Mouse (Mus musculus) limb, embryonic 15.5 days (tissue): ENCODE data around the gene Slc34a3. TPM values are rescaled to one million over a fixed set of nuclear protein-coding genes. Genes with fewer than 3 reads are reported as not detected.

Experiments used
- ATAC-seq: fragments of 200-750 bp; cut with Nextera tagmentation; 2 replicates; pipeline ENCODE4 v1.8.0; 2017; ENCODE audit warnings: low read depth, moderate TSS enrichment; ENCODE audit not compliant: insufficient number of reproducible peaks, low FRiP score, low TSS enrichment
- H3K27ac ChIP-seq: fragments of 300-500 bp; sonication (generic); 2 replicates; pipeline ENCODE4 v1.5.1; 2015; ENCODE audit warnings: moderate library complexity, mild to moderate bottlenecking, inconsistent platforms
- H3K27me3 ChIP-seq: fragments of 300-500 bp; sonication (generic); 2 replicates; pipeline ENCODE4 v1.6.1; 2015; ENCODE audit warnings: inconsistent platforms
- H3K36me3 ChIP-seq: fragments of 300-500 bp; sonication (generic); 2 replicates; pipeline ENCODE4 v1.6.1; 2015; ENCODE audit warnings: inconsistent platforms
- H3K4me1 ChIP-seq: fragments of 300-500 bp; sonication (generic); 2 replicates; pipeline ENCODE4 v1.6.1; 2015; ENCODE audit warnings: inconsistent platforms
- H3K4me2 ChIP-seq: fragments of 300-500 bp; sonication (generic); 2 replicates; pipeline ENCODE4 v1.6.1; 2015; ENCODE audit warnings: mild to moderate bottlenecking, inconsistent platforms
- H3K4me3 ChIP-seq: fragments of 300-500 bp; sonication (generic); 2 replicates; pipeline ENCODE4 v1.5.1; 2015; ENCODE audit warnings: mild to moderate bottlenecking, inconsistent platforms
- H3K9ac ChIP-seq: fragments of 300-500 bp; sonication (generic); 2 replicates; pipeline ENCODE4 v1.6.1; 2015; ENCODE audit warnings: inconsistent platforms
- H3K9me3 ChIP-seq: fragments of 300-500 bp; sonication (generic); 2 replicates; pipeline ENCODE4 v1.6.1; 2016; ENCODE audit warnings: inconsistent platforms
- WGBS: fragments of 180-500 bp; shearing (Covaris S2); methylation state at CpG from one replicate; pipeline ENCODE4 v1.1.7; 2015; 5-methylcytosine and 5-hydroxymethylcytosine counted together
- polyA plus RNA-seq: library from polyadenylated mRNA; unstranded; fragments of >200 nt; fragmentation: Nextera tagmentation; extraction: Ambion mirVana; gene quantifications from 2 replicates; pipeline ENCODE4 v1.2.1, GENCODE M21; 2015

Gene Slc34a3
- polyA plus RNA-seq, 1 experiment from 2014 or later: not detected

DNA sequence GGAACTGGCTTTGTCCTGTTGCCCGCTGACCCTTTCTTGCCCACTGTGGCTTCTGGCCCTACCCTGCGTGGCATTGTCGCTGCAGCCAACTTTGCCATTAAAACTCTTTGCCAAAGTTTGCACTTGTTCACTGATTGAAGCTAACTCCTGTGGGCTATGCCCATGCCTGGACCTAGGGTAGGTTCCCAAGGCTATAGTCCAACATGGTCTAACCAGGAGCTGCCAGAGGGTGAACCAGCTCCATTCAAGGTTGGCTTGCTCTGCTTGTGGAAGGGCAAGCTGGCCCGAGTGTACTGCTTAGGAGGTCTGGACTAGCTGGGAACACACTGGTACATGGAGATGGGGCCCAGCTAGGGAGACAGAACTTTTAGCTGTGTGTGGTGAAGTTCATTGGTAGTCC, 10.0 kb upstream of the Slc34a3 start:
- H3K27me3 ChIP-seq: peaks cover 35% of the 10 kb centered on the region
- 84% methylated on average over 4 of the region's 4 CpGs for WGBS
- H3K27ac ChIP-seq: no peak overlapping the region
- H3K4me3 ChIP-seq: no peak overlapping the region
- ATAC-seq: no peak
- no peak overlapping the region for H3K4me2 ChIP-seq
- H3K4me1 ChIP-seq: peaks cover 28% of the 10 kb centered on the region
- no peaks in the 10 kb centered on the region for H3K9me3 ChIP-seq
- no peak overlapping the region for H3K9ac ChIP-seq
- H3K36me3 ChIP-seq: peaks cover 29% of the 10 kb centered on the region

DNA sequence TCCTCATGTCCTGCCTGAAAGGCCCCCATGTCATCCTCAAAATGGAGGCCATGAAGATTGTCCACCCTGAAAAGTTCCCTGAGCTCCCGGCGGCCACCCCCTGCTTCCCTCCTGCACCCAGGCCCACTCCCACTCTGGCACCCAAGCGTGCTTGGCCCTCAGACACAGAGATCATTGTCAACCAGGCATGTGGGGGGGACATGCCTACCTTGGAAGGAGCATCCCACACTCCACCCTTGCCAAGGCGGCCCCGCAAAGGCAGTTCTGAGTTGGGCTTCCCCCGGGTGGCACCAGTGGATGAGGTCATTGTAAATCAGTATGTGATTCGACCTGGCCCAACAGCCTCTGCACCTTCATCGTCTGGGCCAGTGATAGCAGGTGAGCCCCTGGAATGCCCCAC, 9.2 kb upstream of the Slc34a3 start:
- H3K4me1 ChIP-seq: peaks cover 28% of the 10 kb centered on the region
- no peak overlapping the region for H3K4me2 ChIP-seq
- WGBS: 75% methylated on average over 8 of the region's 8 CpGs
- no peaks in the 10 kb centered on the region for H3K9me3 ChIP-seq
- H3K4me3 ChIP-seq: no peak overlapping the region
- H3K36me3 ChIP-seq: peaks cover 21% of the 10 kb centered on the region
- H3K27ac ChIP-seq: no peak overlapping the region
- no peak for ATAC-seq
- no peak overlapping the region for H3K9ac ChIP-seq
- H3K27me3 ChIP-seq: peaks cover 35% of the 10 kb centered on the region

DNA sequence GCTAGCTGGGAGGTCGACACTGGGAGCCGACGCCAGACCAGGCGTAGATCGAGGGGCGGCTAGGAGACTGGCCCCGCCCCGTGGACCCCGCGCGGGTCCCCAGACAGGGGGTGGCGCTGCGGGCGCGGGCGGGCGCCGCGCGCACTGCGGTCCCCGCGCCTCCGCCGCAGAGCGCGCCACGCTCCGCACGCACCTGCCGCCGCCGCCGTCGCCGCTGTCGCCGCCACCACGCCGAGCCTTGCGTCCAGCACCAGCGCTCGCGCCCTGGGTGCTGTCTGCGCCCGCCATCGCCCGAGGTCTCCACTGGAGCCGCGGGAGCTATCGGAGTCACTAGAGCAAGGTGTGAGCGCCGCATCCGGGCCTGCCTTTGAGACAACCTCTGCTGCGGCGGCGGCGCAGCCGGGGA, 7.9 kb upstream of the Slc34a3 start, which contains the start of the genes Rnf208 and Cysrt1:
Rnf208 (plus strand) TSS at position 155 of the 406 bp plus-strand sequence.
Cysrt1 (minus strand) TSS at position 352 of the 406 bp plus-strand sequence.
- Histone ChIP-seq H3K27ac (peak within 1 kb of the TSS; percentile 73), H3K4me1 (peaks cover 28% of the 10 kb centered on the region), H3K9ac (peak within 1 kb of the TSS; percentile 37; the same call in 1 of the 2 replicates), H3K9me3 (no peaks in the 10 kb centered on the region), H3K27me3 (peaks cover 35% of the 10 kb centered on the region), H3K4me2 (peak within 1 kb of the TSS; percentile 97), H3K36me3 (peaks cover 11% of the 10 kb centered on the region), H3K4me3 (peak within 1 kb of the TSS; percentile 53)
- no peak for ATAC-seq
- WGBS: under 1% methylated on average over 40 of the region's 59 CpGs

DNA sequence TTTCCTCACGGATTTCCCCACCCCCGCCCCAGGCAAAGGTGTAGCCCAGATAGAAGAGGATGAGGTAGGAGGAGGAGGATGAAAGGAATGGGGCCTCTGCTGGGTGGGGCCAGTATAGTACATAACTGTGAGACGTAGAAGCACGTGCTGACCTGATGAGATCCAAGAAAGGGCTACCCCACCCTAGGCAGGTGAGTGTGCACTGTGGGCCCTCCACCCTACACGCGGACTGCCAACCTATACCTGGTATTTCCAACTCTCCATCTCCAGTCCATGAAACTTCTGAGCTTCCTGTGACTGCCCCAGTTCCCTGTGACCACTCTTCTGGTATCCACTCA, 7.2 kb upstream of the Slc34a3 start:
- no peaks in the 10 kb centered on the region for H3K9me3 ChIP-seq
- H3K9ac ChIP-seq: no peak overlapping the region
- H3K4me1 ChIP-seq: peaks cover 28% of the 10 kb centered on the region
- WGBS: 14% methylated on average over 6 of the region's 6 CpGs
- H3K27me3 ChIP-seq: peaks cover 36% of the 10 kb centered on the region
- H3K4me2 ChIP-seq: peak overlapping the region; percentile 97
- H3K4me3 ChIP-seq: peak overlapping the region; percentile 53
- H3K27ac ChIP-seq: no peak overlapping the region; the same call in 1 of the 2 replicates
- peaks cover 10% of the 10 kb centered on the region for H3K36me3 ChIP-seq
- ATAC-seq: no peak

DNA sequence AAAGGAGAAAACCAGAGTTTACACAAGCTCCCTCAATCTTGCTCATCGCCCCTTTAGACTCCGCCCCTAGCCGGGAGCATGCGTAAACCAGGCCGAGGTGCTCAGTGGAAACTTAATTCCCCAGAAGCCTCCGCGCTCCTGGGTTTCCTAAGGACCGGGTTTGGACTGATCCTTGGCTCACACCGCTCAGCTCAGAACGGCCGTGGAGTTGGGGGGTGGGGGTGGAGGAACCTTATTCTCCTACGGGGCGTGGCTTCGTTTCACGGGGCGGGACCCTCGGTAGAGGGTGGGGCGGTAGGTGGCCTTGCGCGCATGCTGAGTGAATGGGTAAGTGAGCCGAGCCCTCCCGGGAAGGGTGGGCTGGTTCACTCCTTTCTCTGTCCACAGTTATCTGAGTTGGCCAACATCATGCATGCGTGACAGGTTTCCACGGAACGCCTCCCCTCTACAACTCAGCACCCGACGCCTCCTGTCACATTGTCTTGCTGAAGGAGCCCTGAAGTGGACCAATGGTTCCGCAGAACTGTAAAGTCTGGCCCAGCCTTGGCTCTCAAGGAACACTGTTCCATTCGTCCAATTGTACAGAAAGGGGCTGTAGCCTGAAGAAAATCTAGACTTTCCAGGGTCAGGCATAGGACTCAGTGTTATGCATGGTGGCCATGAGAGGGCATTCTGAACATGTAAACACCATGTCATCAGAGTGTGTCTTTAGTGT, 6.7 kb upstream of the Slc34a3 start:
- Histone ChIP-seq H3K9ac (0 out of 2 replicates have a peak overlapping the region, but pooled peaks have one; percentile 21), H3K27ac (peak overlapping the region; percentile 73), H3K4me3 (peak overlapping the region; percentile 53), H3K4me2 (peak overlapping the region; percentile 97), H3K27me3 (peaks cover 42% of the 10 kb centered on the region), H3K36me3 (peaks cover 5% of the 10 kb centered on the region), H3K9me3 (no peaks in the 10 kb centered on the region), H3K4me1 (peaks cover 28% of the 10 kb centered on the region)
- 1% methylated on average over 29 of the region's 29 CpGs for WGBS
- peak; percentile 79 for ATAC-seq

DNA sequence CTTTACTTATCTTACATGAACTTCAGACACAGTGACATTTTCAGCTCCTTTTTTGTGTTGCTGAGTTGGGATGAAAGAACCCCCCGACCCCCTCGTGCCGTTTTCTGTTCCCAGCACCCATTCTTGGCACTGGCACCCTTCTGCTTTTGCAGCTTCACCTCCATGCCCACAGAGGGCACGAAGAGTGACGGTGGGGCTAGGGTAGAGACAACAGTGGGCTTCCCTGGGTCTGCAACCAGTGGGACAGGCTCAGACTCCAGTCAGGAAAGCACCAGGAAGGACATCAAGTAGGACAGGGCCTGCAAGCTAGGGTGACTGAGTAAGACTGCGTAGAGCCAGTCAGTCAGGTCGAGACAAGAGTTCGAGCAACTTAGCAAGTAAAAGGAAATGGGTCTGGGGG, 6.1 kb upstream of the Slc34a3 start:
- peak overlapping the region; percentile 53 for H3K4me3 ChIP-seq
- ATAC-seq: no peak
- H3K4me2 ChIP-seq: peak overlapping the region; percentile 97
- no peaks in the 10 kb centered on the region for H3K9me3 ChIP-seq
- peaks cover 28% of the 10 kb centered on the region for H3K4me1 ChIP-seq
- H3K27me3 ChIP-seq: peaks cover 47% of the 10 kb centered on the region
- WGBS: 53% methylated on average over 8 of the region's 8 CpGs
- 0 out of 2 replicates have a peak overlapping the region, but pooled peaks have one; percentile 21 for H3K9ac ChIP-seq
- H3K36me3 ChIP-seq: peaks cover 3% of the 10 kb centered on the region; the same call in 1 of the 2 replicates
- H3K27ac ChIP-seq: peak overlapping the region; percentile 73

DNA sequence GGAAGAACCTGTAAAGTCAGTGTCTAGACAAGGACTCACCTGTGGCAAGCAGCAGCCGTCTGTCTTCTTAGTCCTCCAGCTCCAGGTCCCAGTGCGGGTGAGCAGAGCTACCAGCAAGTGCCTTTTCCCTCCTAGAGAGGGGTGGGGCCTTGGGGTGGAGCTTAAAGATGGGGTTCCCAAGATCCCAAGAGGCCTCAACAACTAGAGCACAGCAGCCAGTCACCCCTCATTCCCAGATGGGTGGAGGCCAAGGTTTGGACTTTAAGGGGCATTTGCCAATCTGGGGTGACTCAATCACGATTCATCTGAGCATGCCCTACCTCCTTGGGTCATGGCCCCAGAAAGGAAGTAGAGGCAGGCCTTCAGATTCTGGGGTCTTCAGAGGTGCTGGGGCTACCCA, 5.6 kb upstream of the Slc34a3 start:
- no peak overlapping the region for H3K27ac ChIP-seq
- 0 out of 2 replicates have a peak overlapping the region, but pooled peaks have one; percentile 7 for H3K4me3 ChIP-seq
- WGBS: 80% methylated on average over 3 of the region's 3 CpGs
- H3K9ac ChIP-seq: no peak overlapping the region
- peaks cover 28% of the 10 kb centered on the region for H3K4me1 ChIP-seq
- H3K9me3 ChIP-seq: no peaks in the 10 kb centered on the region
- H3K4me2 ChIP-seq: no peak overlapping the region
- ATAC-seq: no peak
- H3K36me3 ChIP-seq: no peaks in the 10 kb centered on the region
- H3K27me3 ChIP-seq: peaks cover 49% of the 10 kb centered on the region

DNA sequence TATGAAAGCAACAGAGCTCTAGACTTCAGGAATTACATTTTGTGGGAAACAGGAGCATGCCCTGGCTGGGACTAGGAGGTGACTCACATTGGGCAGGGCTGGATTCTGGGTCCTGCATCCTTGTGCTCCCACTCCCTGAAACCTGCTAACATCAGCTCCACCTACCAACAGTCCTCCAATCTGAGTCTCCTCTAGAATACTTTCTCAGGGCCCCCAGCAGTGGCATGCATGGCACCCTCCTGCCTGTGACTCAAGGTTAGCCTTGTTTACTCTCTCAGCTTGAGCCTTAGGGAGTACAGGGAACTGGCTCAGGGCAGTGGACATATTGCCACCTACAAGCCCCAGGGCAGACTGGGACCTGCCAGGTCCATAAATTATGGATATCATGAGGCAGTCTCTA, 3.9 kb upstream of the Slc34a3 start:
- Histone ChIP-seq H3K27me3 (peaks cover 49% of the 10 kb centered on the region), H3K27ac (no peak overlapping the region), H3K4me2 (no peak overlapping the region), H3K4me1 (peaks cover 28% of the 10 kb centered on the region), H3K9me3 (no peaks in the 10 kb centered on the region), H3K9ac (no peak overlapping the region), H3K4me3 (no peak overlapping the region), H3K36me3 (no peaks in the 10 kb centered on the region)
- no peak for ATAC-seq

DNA sequence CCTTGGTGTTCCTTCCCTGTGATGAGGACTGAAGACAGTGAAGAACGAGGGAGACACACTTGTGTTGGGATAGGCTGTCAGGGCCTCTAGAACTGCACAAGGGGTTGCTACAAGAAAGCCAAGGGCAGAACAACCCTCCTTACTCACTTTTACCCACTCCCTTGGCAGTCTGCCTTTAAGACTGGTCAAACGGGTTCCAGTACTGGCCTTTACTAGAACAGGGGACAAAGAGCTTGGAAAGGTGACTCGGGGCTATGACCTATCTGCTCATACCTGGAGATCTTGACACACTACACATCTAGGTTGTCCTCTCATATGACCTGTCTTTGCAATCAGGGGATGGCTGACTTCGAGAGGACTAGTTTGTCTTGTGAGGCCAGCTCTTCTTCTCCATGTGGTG, 3.4 kb upstream of the Slc34a3 start:
- no peak for ATAC-seq
- peaks cover 24% of the 10 kb centered on the region for H3K4me1 ChIP-seq
- no peak overlapping the region for H3K4me2 ChIP-seq
- no peaks in the 10 kb centered on the region for H3K9me3 ChIP-seq
- H3K27ac ChIP-seq: no peak overlapping the region; the same call in 1 of the 2 replicates
- peaks cover 48% of the 10 kb centered on the region for H3K27me3 ChIP-seq
- H3K36me3 ChIP-seq: no peaks in the 10 kb centered on the region
- no peak overlapping the region for H3K4me3 ChIP-seq
- no peak overlapping the region for H3K9ac ChIP-seq
- WGBS: 62% methylated on average over 4 of the region's 4 CpGs

DNA sequence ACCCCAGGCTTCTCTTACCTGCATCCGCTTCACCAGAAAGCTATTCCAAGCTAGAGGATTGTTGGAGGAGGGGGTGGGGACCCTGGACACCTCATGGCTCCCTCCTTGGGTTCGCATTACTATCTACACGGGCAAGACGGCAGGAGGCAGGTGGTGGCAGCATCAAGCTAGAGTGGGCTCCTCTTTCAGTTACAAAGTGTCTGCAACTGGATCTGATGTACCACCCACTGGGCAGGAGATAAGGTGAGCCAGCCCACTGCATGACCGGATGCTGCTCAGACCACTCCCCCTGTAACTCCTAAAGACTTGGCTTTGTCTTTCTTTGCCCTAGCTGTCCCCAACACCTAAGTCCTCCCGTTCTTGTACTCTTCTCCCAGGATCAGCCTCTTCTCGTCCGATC, 2.5 kb upstream of the Slc34a3 start, which contains the start of gene Rnf224:
Rnf224 (minus strand) TSS at position 174 of the 400 bp plus-strand sequence.
- no peak for ATAC-seq
- H3K9ac ChIP-seq: 0 out of 2 replicates have a peak within 1 kb of the TSS, but pooled peaks have one; percentile 7
- peaks cover 15% of the 10 kb centered on the region for H3K4me1 ChIP-seq
- H3K27ac ChIP-seq: no peak within 1 kb of the TSS; the same call in 1 of the 2 replicates
- H3K4me2 ChIP-seq: no peak within 1 kb of the TSS
- 38% methylated on average over 8 of the region's 8 CpGs for WGBS
- no peaks in the 10 kb centered on the region for H3K9me3 ChIP-seq
- H3K4me3 ChIP-seq: no peak within 1 kb of the TSS
- H3K27me3 ChIP-seq: peaks cover 41% of the 10 kb centered on the region
- H3K36me3 ChIP-seq: no peaks in the 10 kb centered on the region

DNA sequence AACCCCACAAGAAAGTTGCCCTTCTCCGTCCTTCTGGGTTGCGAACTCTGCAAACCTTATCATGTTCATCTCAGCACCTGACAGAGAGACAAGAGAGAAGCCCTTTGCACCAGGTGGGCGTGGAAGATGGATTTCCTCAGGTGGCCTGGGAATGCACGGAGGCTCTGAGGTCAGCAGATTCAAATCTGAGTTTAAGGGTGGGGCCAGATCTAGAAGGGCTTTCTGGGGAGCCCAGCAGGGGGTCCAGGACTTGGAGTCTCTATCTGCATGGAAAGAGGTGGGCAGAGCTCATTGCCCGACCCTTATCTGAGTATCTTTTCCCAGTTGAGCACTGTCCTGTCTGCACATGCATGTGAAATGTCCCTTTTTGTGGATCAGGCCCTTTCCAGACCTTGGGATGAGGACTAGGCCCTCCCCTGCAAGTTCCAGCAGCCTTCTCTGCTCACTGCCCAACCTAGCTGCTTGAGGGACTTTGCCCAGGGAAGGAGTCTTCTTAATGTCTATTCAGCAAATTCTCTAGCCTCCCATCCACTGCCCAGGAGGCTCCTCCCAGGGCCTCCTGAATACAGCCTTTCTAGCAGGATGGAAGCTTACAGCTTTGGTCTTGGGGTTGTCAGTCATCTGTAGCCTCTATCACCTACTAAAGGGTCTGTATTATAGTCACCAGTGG, 522 bp upstream of the Slc34a3 start:
- 64% methylated on average over 5 of the region's 5 CpGs for WGBS
- Histone ChIP-seq H3K4me2 (no peak overlapping the region), H3K9me3 (no peaks in the 10 kb centered on the region), H3K9ac (no peak overlapping the region), H3K4me3 (no peak overlapping the region), H3K27ac (no peak overlapping the region), H3K36me3 (no peaks in the 10 kb centered on the region), H3K4me1 (no peaks in the 10 kb centered on the region), H3K27me3 (peaks cover 48% of the 10 kb centered on the region)
- ATAC-seq: no peak

DNA sequence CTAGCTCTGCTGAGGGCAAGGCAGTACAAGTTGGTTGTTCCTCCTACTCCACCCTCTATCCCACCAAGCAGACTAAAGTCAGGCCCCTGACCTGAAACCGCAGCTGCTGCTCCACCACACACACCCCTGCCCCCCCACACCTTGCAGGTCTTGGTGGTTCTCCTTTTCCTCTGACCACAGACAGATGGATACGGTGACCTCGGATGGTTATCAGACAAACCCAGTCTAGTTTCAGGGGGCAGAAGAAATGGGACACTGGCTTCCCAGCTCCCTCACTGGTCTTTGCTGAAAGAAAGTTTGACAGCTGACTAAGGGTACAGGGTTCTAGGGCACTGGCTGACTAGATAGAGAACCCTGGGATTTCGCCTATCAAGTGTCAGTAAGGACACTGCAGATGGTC, 743 bp downstream of the Slc34a3 start:
- H3K36me3 ChIP-seq: no peaks in the 10 kb centered on the region
- H3K9ac ChIP-seq: no peak overlapping the region
- no peak for ATAC-seq
- no peak overlapping the region for H3K27ac ChIP-seq
- H3K9me3 ChIP-seq: no peaks in the 10 kb centered on the region
- H3K4me1 ChIP-seq: peaks cover 6% of the 10 kb centered on the region; the same call in 1 of the 2 replicates
- 75% methylated on average over 4 of the region's 4 CpGs for WGBS
- H3K27me3 ChIP-seq: peaks cover 49% of the 10 kb centered on the region
- H3K4me3 ChIP-seq: no peak overlapping the region
- no peak overlapping the region for H3K4me2 ChIP-seq
